Mouse (Mus musculus) heart, embryonic 14.5 days (tissue): ENCODE measurements at regions not wholly inside any gene's neighbourhood (a gene's known extent, or its start where the extent isn't known, plus 50 kb on each side); places are given as distances from the start of the nearest gene placed in this dataset.

Source experiments
- ATAC-seq: fragments of 200-750 bp; cut with Nextera tagmentation; 2 replicates; pipeline ENCODE4 v1.8.0; 2017; ENCODE audit warnings: low read depth, moderate TSS enrichment; ENCODE audit not compliant: insufficient number of reproducible peaks, insufficient read depth, low FRiP score
- H3K27ac ChIP-seq, 2 experiments: fragments of 200-500 bp in 1 of 2; fragments of 300-500 bp in 1 of 2; sonication (generic) in 1 of 2; replicated peaks in 1 of 2; 2 replicates each; pipeline ENCODE4 v1.5.1; 2012 to 2014; ENCODE audit warnings: low read depth in 2 of 2, low read length in 2 of 2, control low read depth in 1 of 2, mild to moderate bottlenecking in 1 of 2, mixed read lengths in 1 of 2; ENCODE audit not compliant: control insufficient read depth in 1 of 2, insufficient read depth in 1 of 2
- H3K27me3 ChIP-seq: fragments of 300-500 bp; sonication (generic); 2 replicates; pipeline ENCODE4 v1.6.1; 2014; ENCODE audit warnings: mild to moderate bottlenecking, low read length, control low read depth; ENCODE audit not compliant: control insufficient read depth, insufficient read depth
- H3K36me3 ChIP-seq: fragments of 300-500 bp; sonication (generic); 2 replicates; pipeline ENCODE4 v1.6.1; 2014; ENCODE audit warnings: mild to moderate bottlenecking, control low read depth, low read length, mixed read lengths; ENCODE audit not compliant: control insufficient read depth, insufficient read depth
- H3K4me1 ChIP-seq, 2 experiments: fragments of 200-500 bp in 1 of 2; fragments of 300-500 bp in 1 of 2; sonication (generic) in 1 of 2; 2 replicates each; pipeline ENCODE4 v1.6.1; 2012 to 2014; ENCODE audit warnings: low read length in 2 of 2, control low read depth in 1 of 2, mixed read lengths in 1 of 2; ENCODE audit not compliant: control insufficient read depth in 2 of 2, insufficient read depth in 2 of 2
- H3K4me2 ChIP-seq: fragments of 300-500 bp; sonication (generic); 2 replicates; pipeline ENCODE4 v1.6.1; 2014; ENCODE audit warnings: mild to moderate bottlenecking, low read length
- H3K4me3 ChIP-seq, 2 experiments: fragments of 200-500 bp in 1 of 2; fragments of 300-500 bp in 1 of 2; sonication (generic) in 1 of 2; 2 replicates each; pipeline ENCODE4 v1.5.1; 2012 to 2014; ENCODE audit warnings: low read length in 2 of 2, mild to moderate bottlenecking in 2 of 2, control low read depth in 1 of 2, low read depth in 1 of 2, moderate library complexity in 1 of 2; ENCODE audit not compliant: control insufficient read depth in 1 of 2, insufficient read depth in 1 of 2
- H3K9ac ChIP-seq: fragments of 300-500 bp; sonication (generic); 2 replicates; pipeline ENCODE4 v1.6.1; 2014; ENCODE audit warnings: mild to moderate bottlenecking, low read length
- H3K9me3 ChIP-seq: fragments of 300-500 bp; sonication (generic); 2 replicates; pipeline ENCODE4 v1.6.1; 2016; ENCODE audit warnings: low read length, control low read depth; ENCODE audit not compliant: control insufficient read depth
- WGBS: fragments of 180-500 bp; shearing (Covaris S2); extraction: QIAGEN DNeasy Blood & Tissue Kit; methylation state at CpG from one replicate; pipeline ENCODE4 v1.1.7; 2014; 5-methylcytosine and 5-hydroxymethylcytosine counted together

- Histone ChIP-seq H3K27ac (no peak overlapping the region), H3K9me3 (no peaks in the 10 kb centered on the region), H3K27me3 (no peaks in the 10 kb centered on the region), H3K36me3 (no peaks in the 10 kb centered on the region), H3K4me1 (peaks cover 2 to 10% of the 10 kb centered on the region in 2 experiments; a peak in 3 of 4 replicates), H3K4me2 (no peak overlapping the region), H3K4me3 (no peak overlapping the region), H3K9ac (no peak overlapping the region)
- ATAC-seq, result no peak
- WGBS, result 80% methylated on average over 2 of the region's 2 CpGs
These were observed 86.2 kb upstream of the Usp47 start for GRCm38 (mm10) chr7:111937102-111937501.

GRCm38 (mm10) chr7:111932725-111933124 lies 90.6 kb upstream of the Usp47 start:
- H3K27me3 ChIP-seq, result no peaks in the 10 kb centered on the region
- no peak; the same call in 1 of the 2 replicates for ATAC-seq
- 35% methylated on average over 2 of the region's 2 CpGs for WGBS
- H3K27ac ChIP-seq, result peak overlapping the region; percentile 41 to 72
- H3K4me3 ChIP-seq, result no peak overlapping the region
- no peak overlapping the region for H3K4me2 ChIP-seq
- no peak overlapping the region for H3K9ac ChIP-seq
- H3K36me3 ChIP-seq, result no peaks in the 10 kb centered on the region
- peaks cover 2 to 10% of the 10 kb centered on the region in 2 experiments; a peak in 2 of 4 replicates for H3K4me1 ChIP-seq
- no peaks in the 10 kb centered on the region for H3K9me3 ChIP-seq

GRCm38 (mm10) chr7:111919961-111920360 lies 103.3 kb upstream of the Usp47 start:
- no peak for ATAC-seq
- no peaks in the 10 kb centered on the region for H3K36me3 ChIP-seq
- 46% methylated on average over 1 of the region's 1 CpGs for WGBS
- no peak overlapping the region for H3K4me2 ChIP-seq
- H3K4me3 ChIP-seq, result no peak overlapping the region
- no peak overlapping the region for H3K9ac ChIP-seq
- H3K27me3 ChIP-seq, result no peaks in the 10 kb centered on the region
- no peak overlapping the region for H3K27ac ChIP-seq
- H3K9me3 ChIP-seq, result no peaks in the 10 kb centered on the region
- no peaks in the 10 kb centered on the region for H3K4me1 ChIP-seq

GRCm38 (mm10) chr7:111903741-111904231 lies 119.5 kb upstream of the Usp47 start:
- H3K9me3 ChIP-seq, result 0 out of 2 replicates have a peak, but pooled peaks cover 3% of the 10 kb centered on the region
- ATAC-seq, result no peak
- WGBS, result 59% methylated on average over 7 of the region's 7 CpGs
- no peaks in the 10 kb centered on the region for H3K27me3 ChIP-seq
- no peak overlapping the region for H3K27ac ChIP-seq
- H3K36me3 ChIP-seq, result no peaks in the 10 kb centered on the region
- no peak overlapping the region for H3K4me2 ChIP-seq
- no peak overlapping the region for H3K9ac ChIP-seq
- peaks cover 0 to 9% of the 10 kb centered on the region in 2 experiments; a peak in 1 of 4 replicates for H3K4me1 ChIP-seq
- H3K4me3 ChIP-seq, result no peak overlapping the region

GRCm38 (mm10) chr7:111897016-111897415 lies 117.2 kb upstream of the Galnt18 start:
- no peaks in the 10 kb centered on the region for H3K36me3 ChIP-seq
- 79% methylated on average over 1 of the region's 1 CpGs for WGBS
- H3K4me1 ChIP-seq, result no peaks in the 10 kb centered on the region; a peak in 1 of 4 replicates
- H3K4me2 ChIP-seq, result no peak overlapping the region
- ATAC-seq, result no peak
- H3K4me3 ChIP-seq, result no peak overlapping the region
- 0 out of 2 replicates have a peak, but pooled peaks cover 3% of the 10 kb centered on the region for H3K9me3 ChIP-seq
- no peak overlapping the region for H3K27ac ChIP-seq
- no peaks in the 10 kb centered on the region for H3K27me3 ChIP-seq
- no peak overlapping the region for H3K9ac ChIP-seq

GRCm38 (mm10) chr7:111896255-111896654 lies 116.5 kb upstream of the Galnt18 start:
- no peak for ATAC-seq
- no peak overlapping the region for H3K9ac ChIP-seq
- H3K9me3 ChIP-seq, result no peaks in the 10 kb centered on the region
- 66% methylated on average over 5 of the region's 5 CpGs for WGBS
- H3K4me2 ChIP-seq, result no peak overlapping the region
- H3K4me1 ChIP-seq, result no peaks in the 10 kb centered on the region; a peak in 1 of 4 replicates
- no peaks in the 10 kb centered on the region for H3K27me3 ChIP-seq
- no peaks in the 10 kb centered on the region for H3K36me3 ChIP-seq
- no peak overlapping the region for H3K27ac ChIP-seq
- no peak overlapping the region for H3K4me3 ChIP-seq

GRCm38 (mm10) chr7:111882991-111883390 lies 103.2 kb upstream of the Galnt18 start:
- Histone ChIP-seq H3K9me3 (no peaks in the 10 kb centered on the region), H3K27me3 (no peaks in the 10 kb centered on the region), H3K4me1 (peaks cover 3 to 4% of the 10 kb centered on the region in 2 experiments; a peak in 1 of 4 replicates), H3K36me3 (no peaks in the 10 kb centered on the region), H3K4me3 (no peak overlapping the region), H3K27ac (no peak overlapping the region), H3K4me2 (no peak overlapping the region), H3K9ac (no peak overlapping the region)
- 86% methylated on average over 2 of the region's 2 CpGs for WGBS
- no peak for ATAC-seq

- H3K27ac ChIP-seq, result no peak overlapping the region
- H3K4me2 ChIP-seq, result no peak overlapping the region
- peaks cover 3 to 4% of the 10 kb centered on the region in 2 experiments; a peak in 1 of 4 replicates for H3K4me1 ChIP-seq
- ATAC-seq, result no peak
- WGBS, result 63% methylated on average over 4 of the region's 4 CpGs
- H3K36me3 ChIP-seq, result no peaks in the 10 kb centered on the region
- H3K9ac ChIP-seq, result no peak overlapping the region
- no peak overlapping the region for H3K4me3 ChIP-seq
- no peaks in the 10 kb centered on the region for H3K27me3 ChIP-seq
- H3K9me3 ChIP-seq, result no peaks in the 10 kb centered on the region
These were observed 100.4 kb upstream of the Galnt18 start for GRCm38 (mm10) chr7:111880067-111880675.
